Mouse (Mus musculus): ENCODE measurements around the gene Lmna. TPM values are rescaled to one million over a fixed set of nuclear protein-coding genes. Genes with fewer than 3 reads are reported as not detected.

Gene Lmna
- total RNA-seq, 2 experiments from 2014 or later = 125 to 161 TPM

GRCm38 (mm10) chr3:88436395-88437201, 73.2 kb downstream of the Lmna start:
- intact Hi-C loops (cut with DNase I; ENCODE audit: low total_unique reads) = loop anchor here (5.0 kb wide), 1 partner anchor 36 kb away; no protein-coding TSS in a partner anchor
- DNase-seq = peak; percentile 67

- DNase-seq = no peak
- intact Hi-C loops (cut with DNase I; ENCODE audit: low total_unique reads) = loop anchor here (5.0 kb wide), 1 partner anchor 37 kb away; no protein-coding TSS in a partner anchor
Observed at GRCm38 (mm10) chr3:88435515-88435914, 74.2 kb downstream of the Lmna start.

Small RNA genes lying within 50 kb of the gene (microRNA-seq; reads per million reads assigned to microRNA genes)
- gene Mir1905 (0 reads per million in 2 experiments), gene Mir7011 (0 reads per million in 2 experiments)

Other genes with a start within 250 kb of the Lmna start
- under 1 TPM; 0.35 to 0.44 TPM for gene Gm38392, start 222.7 kb downstream of the Lmna start, total RNA-seq (2021)
- gene Tsacc, start 213.0 kb downstream of the Lmna start, total RNA-seq (2021) = 1 to 10 TPM; 5.8 to 8.5 TPM
- gene Cct3, start 212.8 kb downstream of the Lmna start, total RNA-seq (2021) = 100 to 1,000 TPM; 132 to 151 TPM
- 10 to 100 TPM; 50.4 to 52.3 TPM for gene Glmp, start 184.9 kb downstream of the Lmna start, total RNA-seq (2021)
- gene Tmem79, start 173.8 kb downstream of the Lmna start, total RNA-seq (2021) = 1 to 10 TPM; 1.8 to 2.1 TPM
- 10 to 100 TPM; 29.2 to 32.4 TPM for gene Smg5, start 173.7 kb downstream of the Lmna start, total RNA-seq (2021)
- 1 to 10 TPM in 1 of 2 experiments, under 1 TPM in 1; 0.22 to 1.5 TPM for gene Paqr6, start 145.4 kb downstream of the Lmna start, total RNA-seq (2021)
- not detected for gene Bglap3, start 137.2 kb downstream of the Lmna start, total RNA-seq (2021)
- not detected for gene Bglap2, start 131.3 kb downstream of the Lmna start, total RNA-seq (2021)
- gene Bglap, start 125.5 kb downstream of the Lmna start, total RNA-seq (2021) = not detected
- gene Pmf1, start 99.6 kb downstream of the Lmna start, total RNA-seq (2021) = 10 to 100 TPM; 30.1 to 31.9 TPM
- gene Slc25a44, start 84.8 kb downstream of the Lmna start, total RNA-seq (2021) = 10 to 100 TPM; 11.4 to 11.9 TPM
- 1 to 10 TPM; 2.1 to 2.2 TPM for gene Sema4a, start 48.8 kb downstream of the Lmna start, total RNA-seq (2021)
- 1 to 10 TPM in 1 of 2 experiments, under 1 TPM in 1; 0.64 to 1.6 TPM for gene Mex3a, start 22.4 kb upstream of the Lmna start, total RNA-seq (2021)
- gene Rab25, start 38.3 kb upstream of the Lmna start, total RNA-seq (2021) = not detected
- 10 to 100 TPM; 78.3 to 80.4 TPM for gene Lamtor2, start 43.1 kb upstream of the Lmna start, total RNA-seq (2021)
- gene Ubqln4, start 43.8 kb upstream of the Lmna start, total RNA-seq (2021) = 10 to 100 TPM; 42.0 to 45.5 TPM
- 10 to 100 TPM; 80.7 to 98.2 TPM for gene Ssr2, start 65.9 kb upstream of the Lmna start, total RNA-seq (2021)
- 10 to 100 TPM; 42.5 to 48.1 TPM for gene Arhgef2, start 96.0 kb upstream of the Lmna start, total RNA-seq (2021)
- gene Rxfp4, start 143.2 kb upstream of the Lmna start, total RNA-seq (2021) = not detected
- 10 to 100 TPM; 18.0 to 20.8 TPM for gene Khdc4, start 175.8 kb upstream of the Lmna start, total RNA-seq (2021)
- gene Rit1, start 206.9 kb upstream of the Lmna start, total RNA-seq (2021) = 10 to 100 TPM; 17.3 to 21.4 TPM

Data from gastrocnemius, postnatal 14 days (tissue).